15 mouse cellular contexts compared by ENCODE assay signal in the genomic region with DNA sequence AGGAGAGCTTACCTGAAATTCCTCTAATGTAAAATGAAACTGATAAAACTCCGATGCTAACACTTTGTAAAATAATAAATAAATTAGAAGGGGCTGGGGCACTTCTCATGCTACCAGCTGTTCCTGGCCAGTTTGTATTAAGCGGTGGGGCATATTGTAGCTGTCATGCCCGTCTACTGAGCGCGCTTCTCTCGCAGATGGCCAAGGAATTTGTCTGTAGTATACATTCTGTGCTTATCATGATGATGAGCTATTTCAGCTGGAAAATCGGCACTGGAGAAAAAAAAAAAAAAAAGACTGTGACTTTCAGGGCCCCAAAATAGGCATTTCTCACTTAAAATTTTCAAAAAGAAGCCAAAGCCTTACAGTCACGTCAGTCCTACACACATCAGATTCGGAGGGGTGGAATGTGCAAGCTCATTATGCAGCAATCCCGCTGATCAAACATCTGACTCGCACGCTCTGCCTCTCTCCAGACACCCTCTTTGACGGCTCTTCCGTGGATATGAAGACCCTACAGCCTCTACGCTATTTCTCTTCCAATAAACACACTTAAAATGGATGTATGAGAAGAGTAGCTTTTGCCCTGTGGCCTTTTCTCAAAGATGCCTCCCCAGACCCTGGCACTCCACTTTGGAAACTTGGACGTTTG.
A peak's percentile ranks its signal among the peaks of the same experiment; 100 is the strongest.
DNase-seq lines count a peak whose midpoint lies in the region; ATAC-seq lines count a peak whose summit lies in the region.
"Had no signal": no experiment of that assay in that cellular context is flagged by ENCODE, and none has a peak within 500 bp of the region (broad histone marks: within the 10 kb centered on the region; RNA-seq: fewer than 3 reads in every experiment).

No protein-coding gene starts in this region.

- no peaks in the 10 kb centered on the region for H3K9me3 ChIP-seq in hindbrain, embryonic 14.5 days (ENCODE audit: control insufficient read depth, low read length)
- no peaks in the 10 kb centered on the region for H3K9me3 ChIP-seq in midbrain, embryonic 15.5 days
- H3K9me3 ChIP-seq: embryonic facial prominence, embryonic 12.5 days; heart, embryonic 13.5 days had no signal

- H3K4me2 ChIP-seq in hindbrain, embryonic 14.5 days (replicated peaks), result peak overlapping the region; percentile 30
- peak overlapping the region; percentile 32 for H3K4me2 ChIP-seq in midbrain, embryonic 15.5 days
- H3K4me2 ChIP-seq: embryonic facial prominence, embryonic 12.5 days; heart, embryonic 13.5 days had no signal

- 30% methylated on average over 16 of the region's 16 CpGs for WGBS in hindbrain, embryonic 14.5 days
- 19% methylated on average over 16 of the region's 16 CpGs for WGBS in midbrain, embryonic 15.5 days

- H3K27ac ChIP-seq in hindbrain, embryonic 14.5 days, result no peak overlapping the region
- H3K27ac ChIP-seq in midbrain, embryonic 15.5 days, result no peak overlapping the region; the same call in 1 of the 2 replicates
- H3K27ac ChIP-seq: embryonic facial prominence, embryonic 12.5 days; heart, embryonic 13.5 days; stomach, postnatal 0 days had no signal

- no peak overlapping the region for H3K9ac ChIP-seq in hindbrain, embryonic 14.5 days
- H3K9ac ChIP-seq in midbrain, embryonic 15.5 days, result no peak overlapping the region
- H3K9ac ChIP-seq: embryonic facial prominence, embryonic 12.5 days; heart, embryonic 13.5 days; liver, postnatal 0 days had no signal

- no peaks in the 10 kb centered on the region for H3K36me3 ChIP-seq in hindbrain, embryonic 14.5 days (replicated peaks; ENCODE audit: control insufficient read depth, insufficient read depth)
- no peaks in the 10 kb centered on the region for H3K36me3 ChIP-seq in midbrain, embryonic 15.5 days (replicated peaks)
- H3K36me3 ChIP-seq: embryonic facial prominence, embryonic 12.5 days; heart, embryonic 13.5 days had no signal

- H3K4me3 ChIP-seq in hindbrain, embryonic 14.5 days (replicated peaks; ENCODE audit: low read length), result no peak overlapping the region
- no peak overlapping the region for H3K4me3 ChIP-seq in midbrain, embryonic 15.5 days
- H3K4me3 ChIP-seq: embryonic facial prominence, embryonic 12.5 days; heart, embryonic 13.5 days had no signal

- peak; percentile 22 for DNase-seq in layer of hippocampus, adult 9-11 months
- DNase-seq in layer of hippocampus, postnatal 36 days, result no peak
- peak; percentile 12 for DNase-seq in embryo, embryonic 9.5 days (ENCODE audit: extremely low spot score)
- DNase-seq in hindbrain, embryonic 14.5 days (ENCODE audit: low spot score), result no peak
- no peak for DNase-seq in urinary bladder, postnatal 14 days (ENCODE audit: low spot score)
- DNase-seq in urinary bladder, postnatal 25 days (ENCODE audit: low spot score), result no peak
- DNase-seq in kidney, postnatal 36 days, result no peak
- DNase-seq: adrenal gland, postnatal 14 days; cerebellum, adult 11 months; liver, postnatal 0 days had no signal

- no peaks in the 10 kb centered on the region for H3K4me1 ChIP-seq in hindbrain, embryonic 14.5 days (replicated peaks; ENCODE audit: control insufficient read depth, insufficient read depth, low read length)
- peaks cover 6% of the 10 kb centered on the region for H3K4me1 ChIP-seq in midbrain, embryonic 15.5 days
- H3K4me1 ChIP-seq: embryonic facial prominence, embryonic 12.5 days; heart, embryonic 13.5 days had no signal

- H3K27me3 ChIP-seq in hindbrain, embryonic 14.5 days (ENCODE audit: control insufficient read depth, insufficient read depth, low read length), result no peaks in the 10 kb centered on the region
- no peaks in the 10 kb centered on the region for H3K27me3 ChIP-seq in midbrain, embryonic 15.5 days (replicated peaks)
- H3K27me3 ChIP-seq: embryonic facial prominence, embryonic 12.5 days; heart, embryonic 13.5 days had no signal

- ATAC-seq in hindbrain, embryonic 14.5 days (ENCODE audit: low FRiP score), result peak; percentile 78; the same call in 1 of the 2 replicates
- ATAC-seq in midbrain, embryonic 15.5 days (replicated peaks), result peak; percentile 86
- ATAC-seq: inflammation-experienced regulatory T-cells, adult 6 months; liver, postnatal 0 days had no signal

Comparison
In these comparisons a context has a peak if more than half of its experiments do, and no peak if none do; other contexts are left out.
1. DNase-seq: peak in layer of hippocampus, adult 9-11 months (single experiment) and embryo, embryonic 9.5 days (single experiment); none in layer of hippocampus, postnatal 36 days (0 of 2), hindbrain, embryonic 14.5 days (single experiment), urinary bladder, postnatal 14 days (single experiment), urinary bladder, postnatal 25 days (single experiment) and kidney, postnatal 36 days (0 of 2).